Mouse (Mus musculus) heart, embryonic 13.5 days (tissue): ENCODE data around the gene Cyp20a1. TPM values are rescaled to one million over a fixed set of nuclear protein-coding genes. Genes with fewer than 3 reads are reported as not detected.

Experiments used
- ATAC-seq: fragments of 200-750 bp; cut with Nextera tagmentation; 2 replicates; pipeline ENCODE4 v1.8.0; 2017; ENCODE audit warnings: moderate TSS enrichment; ENCODE audit not compliant: insufficient number of reproducible peaks, low FRiP score, low TSS enrichment; ENCODE audit errors: extremely low read depth
- H3K27ac ChIP-seq: fragments of 300-500 bp; sonication (generic); replicated peaks from 2 replicates; pipeline ENCODE4 v1.5.1; 2015; ENCODE audit warnings: moderate library complexity, mild to moderate bottlenecking, inconsistent platforms
- H3K27me3 ChIP-seq: fragments of 300-500 bp; sonication (generic); replicated peaks from 2 replicates; pipeline ENCODE4 v1.6.1; 2015; ENCODE audit warnings: mild to moderate bottlenecking, inconsistent platforms
- H3K36me3 ChIP-seq: fragments of 300-500 bp; sonication (generic); 2 replicates; pipeline ENCODE4 v1.6.1; 2015; ENCODE audit warnings: mild to moderate bottlenecking, inconsistent platforms
- H3K4me1 ChIP-seq: fragments of 300-500 bp; sonication (generic); 2 replicates; pipeline ENCODE4 v1.6.1; 2015; ENCODE audit warnings: inconsistent platforms
- H3K4me2 ChIP-seq: fragments of 300-500 bp; sonication (generic); 2 replicates; pipeline ENCODE4 v1.6.1; 2015; ENCODE audit warnings: inconsistent platforms, mild to moderate bottlenecking, moderate library complexity
- H3K4me3 ChIP-seq: fragments of 300-500 bp; sonication (generic); 2 replicates; pipeline ENCODE4 v1.5.1; 2015; ENCODE audit warnings: moderate library complexity, mild to moderate bottlenecking, inconsistent platforms
- H3K9ac ChIP-seq: fragments of 300-500 bp; sonication (generic); 2 replicates; pipeline ENCODE4 v1.6.1; 2015; ENCODE audit warnings: inconsistent platforms, mild to moderate bottlenecking, moderate library complexity
- H3K9me3 ChIP-seq: fragments of 300-500 bp; sonication (generic); 2 replicates; pipeline ENCODE4 v1.6.1; 2016; ENCODE audit warnings: inconsistent platforms
- WGBS: fragments of 180-500 bp; shearing (Covaris S2); methylation state at CpG from one replicate; pipeline ENCODE4 v1.1.7; 2015; ENCODE audit warnings: mixed read lengths; 5-methylcytosine and 5-hydroxymethylcytosine counted together
- polyA plus RNA-seq: library from polyadenylated mRNA; unstranded; fragments of >200 nt; fragmentation: Nextera tagmentation; extraction: Ambion mirVana; gene quantifications from 2 replicates; pipeline ENCODE4 v1.2.1, GENCODE M21; 2015

Cyp20a1 gene
- 26.0 and 28.8 TPM in 2 replicates for polyA plus RNA-seq

GRCm38 (mm10) chr1:60342808-60343629, at the start of gene Cyp20a1:
Gene Cyp20a1, plus strand, starts transcription at chr1:60343323.
- Histone ChIP-seq H3K36me3 (peaks cover 9% of the 10 kb centered on the region), H3K27me3 (no peaks in the 10 kb centered on the region), H3K9ac (peak within 1 kb of the TSS; percentile 85), H3K4me3 (peak within 1 kb of the TSS; percentile 69), H3K4me1 (peaks cover 30% of the 10 kb centered on the region), H3K9me3 (peaks cover 6% of the 10 kb centered on the region), H3K4me2 (peak within 1 kb of the TSS; percentile 80), H3K27ac (peak within 1 kb of the TSS; percentile 92)
- peak; percentile 90 for ATAC-seq
- 1% methylated on average over 60 of the region's 60 CpGs for WGBS

GRCm38 (mm10) chr1:60293921-60294320, 49.2 kb upstream of the Cyp20a1 start:
- Histone ChIP-seq H3K4me2 (no peak overlapping the region), H3K4me3 (no peak overlapping the region), H3K27ac (no peak overlapping the region), H3K9ac (no peak overlapping the region), H3K9me3 (no peaks in the 10 kb centered on the region), H3K36me3 (peaks cover 78% of the 10 kb centered on the region), H3K4me1 (no peaks in the 10 kb centered on the region), H3K27me3 (no peaks in the 10 kb centered on the region)
- 79% methylated on average over 1 of the region's 1 CpGs for WGBS
- no peak for ATAC-seq

GRCm38 (mm10) chr1:60343630-60344455, 720 bp downstream of the Cyp20a1 start:
- WGBS: 11% methylated on average over 14 of the region's 14 CpGs
- Histone ChIP-seq H3K9me3 (peaks cover 9% of the 10 kb centered on the region), H3K36me3 (peaks cover 5% of the 10 kb centered on the region), H3K4me1 (peaks cover 30% of the 10 kb centered on the region), H3K9ac (peak overlapping the region; percentile 85), H3K27ac (peak overlapping the region; percentile 92), H3K4me3 (peak overlapping the region; percentile 69), H3K4me2 (peak overlapping the region; percentile 80), H3K27me3 (no peaks in the 10 kb centered on the region)
- no peak for ATAC-seq

- Histone ChIP-seq H3K27me3 (no peaks in the 10 kb centered on the region), H3K9ac (no peak overlapping the region), H3K4me1 (peaks cover 30% of the 10 kb centered on the region), H3K4me3 (peak overlapping the region; percentile 69; the same call in 1 of the 2 replicates), H3K27ac (peak overlapping the region; percentile 92), H3K4me2 (peak overlapping the region; percentile 80), H3K9me3 (peaks cover 14% of the 10 kb centered on the region), H3K36me3 (peaks cover 5% of the 10 kb centered on the region)
- no peak for ATAC-seq
- WGBS: 65% methylated on average over 6 of the region's 6 CpGs
Observed at GRCm38 (mm10) chr1:60344670-60345069, 1.5 kb downstream of the Cyp20a1 start.

GRCm38 (mm10) chr1:60345712-60346111, 2.6 kb downstream of the Cyp20a1 start:
- ATAC-seq: no peak
- Histone ChIP-seq H3K27ac (peak overlapping the region; percentile 92), H3K36me3 (peaks cover 14% of the 10 kb centered on the region), H3K9ac (peak overlapping the region; percentile 44; the same call in 1 of the 2 replicates), H3K27me3 (no peaks in the 10 kb centered on the region), H3K4me1 (peaks cover 30% of the 10 kb centered on the region), H3K4me3 (no peak overlapping the region), H3K4me2 (no peak overlapping the region), H3K9me3 (peaks cover 23% of the 10 kb centered on the region)
- 26% methylated on average over 2 of the region's 2 CpGs for WGBS

GRCm38 (mm10) chr1:60352786-60353185, 9.7 kb downstream of the Cyp20a1 start:
- H3K4me2 ChIP-seq: no peak overlapping the region
- H3K9ac ChIP-seq: no peak overlapping the region
- H3K9me3 ChIP-seq: peaks cover 19% of the 10 kb centered on the region
- H3K4me3 ChIP-seq: no peak overlapping the region
- H3K27ac ChIP-seq: no peak overlapping the region
- H3K4me1 ChIP-seq: no peaks in the 10 kb centered on the region
- H3K27me3 ChIP-seq: no peaks in the 10 kb centered on the region
- 91% methylated on average over 5 of the region's 5 CpGs for WGBS
- peaks cover 49% of the 10 kb centered on the region for H3K36me3 ChIP-seq
- ATAC-seq: no peak

- 95% methylated on average over 1 of the region's 1 CpGs for WGBS
- H3K9ac ChIP-seq: no peak overlapping the region
- no peak for ATAC-seq
- no peak overlapping the region for H3K4me2 ChIP-seq
- no peaks in the 10 kb centered on the region for H3K27me3 ChIP-seq
- H3K27ac ChIP-seq: no peak overlapping the region
- H3K9me3 ChIP-seq: no peaks in the 10 kb centered on the region
- peaks cover 56% of the 10 kb centered on the region for H3K36me3 ChIP-seq
- H3K4me3 ChIP-seq: no peak overlapping the region
- no peaks in the 10 kb centered on the region for H3K4me1 ChIP-seq
Observed at GRCm38 (mm10) chr1:60361626-60362025, 18.5 kb downstream of the Cyp20a1 start.

GRCm38 (mm10) chr1:60376556-60376955, 33.4 kb downstream of the Cyp20a1 start:
- H3K27me3 ChIP-seq: no peaks in the 10 kb centered on the region
- H3K4me1 ChIP-seq: no peaks in the 10 kb centered on the region
- H3K9me3 ChIP-seq: no peaks in the 10 kb centered on the region
- WGBS: 93% methylated on average over 1 of the region's 1 CpGs
- no peak overlapping the region for H3K9ac ChIP-seq
- H3K4me2 ChIP-seq: no peak overlapping the region
- no peak overlapping the region for H3K27ac ChIP-seq
- no peak overlapping the region for H3K4me3 ChIP-seq
- H3K36me3 ChIP-seq: peaks cover 90% of the 10 kb centered on the region
- no peak for ATAC-seq

GRCm38 (mm10) chr1:60381910-60382309, 38.8 kb downstream of the Cyp20a1 start:
- Histone ChIP-seq H3K36me3 (peaks cover 82% of the 10 kb centered on the region), H3K9ac (no peak overlapping the region), H3K27ac (no peak overlapping the region), H3K4me3 (no peak overlapping the region), H3K4me2 (no peak overlapping the region), H3K9me3 (no peaks in the 10 kb centered on the region), H3K4me1 (no peaks in the 10 kb centered on the region), H3K27me3 (no peaks in the 10 kb centered on the region)
- 84% methylated on average over 3 of the region's 3 CpGs for WGBS
- no peak for ATAC-seq

- H3K9me3 ChIP-seq: 0 out of 2 replicates have a peak, but pooled peaks cover 4% of the 10 kb centered on the region
- no peak overlapping the region for H3K4me3 ChIP-seq
- no peak for ATAC-seq
- no peak overlapping the region for H3K27ac ChIP-seq
- H3K36me3 ChIP-seq: no peaks in the 10 kb centered on the region
- H3K9ac ChIP-seq: no peak overlapping the region
- no peaks in the 10 kb centered on the region for H3K27me3 ChIP-seq
- WGBS: 100% methylated on average over 1 of the region's 1 CpGs
- no peak overlapping the region for H3K4me2 ChIP-seq
- H3K4me1 ChIP-seq: peaks cover 22% of the 10 kb centered on the region
Observed at GRCm38 (mm10) chr1:60404848-60405247, 61.7 kb downstream of the Cyp20a1 start.

- ATAC-seq: no peak
- Histone ChIP-seq H3K27ac (peak overlapping the region; percentile 95), H3K4me3 (peak overlapping the region; percentile 96), H3K9ac (peak overlapping the region; percentile 97), H3K27me3 (no peaks in the 10 kb centered on the region), H3K9me3 (no peaks in the 10 kb centered on the region), H3K36me3 (no peaks in the 10 kb centered on the region), H3K4me2 (peak overlapping the region; percentile 77), H3K4me1 (peaks cover 37% of the 10 kb centered on the region)
- 18% methylated on average over 13 of the region's 13 CpGs for WGBS
Observed at GRCm38 (mm10) chr1:60408501-60409167, 65.5 kb downstream of the Cyp20a1 start.
